Mouse (Mus musculus) midbrain, embryonic 11.5 days (tissue): Measurements from ENCODE around the gene Sema6d. TPM values are rescaled to one million over a fixed set of nuclear protein-coding genes. Genes with fewer than 3 reads are reported as not detected.

Source experiments
- ATAC-seq: fragments of 200-750 bp; cut with Nextera tagmentation; 2 replicates; pipeline ENCODE4 v1.8.0; 2017; ENCODE audit warnings: moderate TSS enrichment, moderate library complexity; ENCODE audit not compliant: low FRiP score
- DNase-seq: peaks from one replicate; pipeline ENCODE4 v3.0.0; 2015; ENCODE audit warnings: low spot score; ENCODE audit errors: missing footprints
- H3K27ac ChIP-seq: fragments of 300-500 bp; sonication (generic); 2 replicates; pipeline ENCODE4 v1.5.1; 2014; ENCODE audit warnings: low read depth, low read length
- H3K27me3 ChIP-seq: fragments of 300-500 bp; sonication (generic); 2 replicates; pipeline ENCODE4 v1.6.1; 2014; ENCODE audit warnings: mild to moderate bottlenecking, low read length, moderate library complexity, mixed read lengths; ENCODE audit not compliant: control insufficient read depth, insufficient read depth
- H3K36me3 ChIP-seq: fragments of 300-500 bp; sonication (generic); 2 replicates; pipeline ENCODE4 v1.6.1; 2014; ENCODE audit warnings: mild to moderate bottlenecking, low read length, moderate library complexity, mixed read lengths; ENCODE audit not compliant: control insufficient read depth, insufficient read depth
- H3K4me1 ChIP-seq: fragments of 300-500 bp; sonication (generic); 2 replicates; pipeline ENCODE4 v1.6.1; 2014; ENCODE audit warnings: low read length; ENCODE audit not compliant: control insufficient read depth, insufficient read depth
- H3K4me2 ChIP-seq: fragments of 300-500 bp; sonication (generic); 2 replicates; pipeline ENCODE4 v1.6.1; 2014; ENCODE audit warnings: mild to moderate bottlenecking, moderate library complexity
- H3K4me3 ChIP-seq: fragments of 300-500 bp; sonication (generic); 2 replicates; pipeline ENCODE4 v1.5.1; 2014; ENCODE audit warnings: low read depth, low read length
- H3K9ac ChIP-seq: fragments of 300-500 bp; sonication (generic); 2 replicates; pipeline ENCODE4 v1.6.1; 2014; ENCODE audit warnings: low read length
- H3K9me3 ChIP-seq: fragments of 300-500 bp; sonication (generic); 2 replicates; pipeline ENCODE4 v1.6.1; 2016; ENCODE audit warnings: low read length; ENCODE audit not compliant: control insufficient read depth
- WGBS: fragments of 180-500 bp; shearing (Covaris S2); extraction: QIAGEN DNeasy Blood & Tissue Kit; methylation state at CpG from one replicate; pipeline ENCODE4 v1.1.7; 2014; 5-methylcytosine and 5-hydroxymethylcytosine counted together
- polyA plus RNA-seq: library from polyadenylated mRNA; unstranded; fragments of >200 nt; fragmentation: Nextera tagmentation; extraction: Ambion mirVana; gene quantifications from 2 replicates; pipeline ENCODE4 v1.2.1, GENCODE M21; 2014

The Sema6d gene
- polyA plus RNA-seq, 1 experiment from 2014 or later = 11.1 TPM

- H3K4me2 ChIP-seq = no peak overlapping the region
- no peak overlapping the region for H3K9ac ChIP-seq
- no peaks in the 10 kb centered on the region for H3K4me1 ChIP-seq
- H3K27ac ChIP-seq = no peak overlapping the region
- H3K4me3 ChIP-seq = no peak overlapping the region
- 91% methylated on average over 1 of the region's 1 CpGs for WGBS
- no peaks in the 10 kb centered on the region for H3K27me3 ChIP-seq
- no peaks in the 10 kb centered on the region for H3K36me3 ChIP-seq
- DNase-seq = no peak
- no peaks in the 10 kb centered on the region for H3K9me3 ChIP-seq
- ATAC-seq = no peak
These were observed 600.6 kb downstream of the Sema6d start for GRCm38 (mm10) chr2:124690372-124690771.

- DNase-seq (no peak), ATAC-seq (no peak)
- Histone ChIP-seq H3K27me3 (no peaks in the 10 kb centered on the region), H3K4me2 (no peak overlapping the region), H3K36me3 (no peaks in the 10 kb centered on the region), H3K9me3 (no peaks in the 10 kb centered on the region), H3K4me3 (no peak overlapping the region), H3K9ac (no peak overlapping the region), H3K27ac (no peak overlapping the region), H3K4me1 (no peaks in the 10 kb centered on the region)
- WGBS = 93% methylated on average over 10 of the region's 10 CpGs
These were observed 612.9 kb downstream of the Sema6d start for GRCm38 (mm10) chr2:124702621-124703020.

GRCm38 (mm10) chr2:124704922-124705321, 615.2 kb downstream of the Sema6d start:
- 78% methylated on average over 4 of the region's 4 CpGs for WGBS
- Histone ChIP-seq H3K4me2 (no peak overlapping the region), H3K27me3 (no peaks in the 10 kb centered on the region), H3K4me1 (no peaks in the 10 kb centered on the region), H3K9me3 (no peaks in the 10 kb centered on the region), H3K4me3 (no peak overlapping the region), H3K36me3 (no peaks in the 10 kb centered on the region), H3K9ac (no peak overlapping the region), H3K27ac (no peak overlapping the region)
- ATAC-seq (no peak), DNase-seq (no peak)

GRCm38 (mm10) chr2:124705806-124706205, 616.0 kb downstream of the Sema6d start:
- Histone ChIP-seq H3K4me1 (no peaks in the 10 kb centered on the region), H3K4me3 (no peak overlapping the region), H3K9me3 (no peaks in the 10 kb centered on the region), H3K36me3 (no peaks in the 10 kb centered on the region), H3K4me2 (no peak overlapping the region), H3K27ac (no peak overlapping the region), H3K9ac (no peak overlapping the region), H3K27me3 (no peaks in the 10 kb centered on the region)
- no peak for DNase-seq
- WGBS = 47% methylated on average over 4 of the region's 4 CpGs
- ATAC-seq = no peak

GRCm38 (mm10) chr2:124706896-124707295, 617.1 kb downstream of the Sema6d start:
- no peak overlapping the region for H3K27ac ChIP-seq
- DNase-seq = no peak
- H3K4me3 ChIP-seq = no peak overlapping the region
- 62% methylated on average over 7 of the region's 7 CpGs for WGBS
- ATAC-seq = no peak
- H3K9ac ChIP-seq = no peak overlapping the region
- H3K4me2 ChIP-seq = no peak overlapping the region
- no peaks in the 10 kb centered on the region for H3K36me3 ChIP-seq
- no peaks in the 10 kb centered on the region for H3K27me3 ChIP-seq
- no peaks in the 10 kb centered on the region for H3K4me1 ChIP-seq
- no peaks in the 10 kb centered on the region for H3K9me3 ChIP-seq
